9 mouse cellular contexts compared by ENCODE assay signal in the genomic region with DNA sequence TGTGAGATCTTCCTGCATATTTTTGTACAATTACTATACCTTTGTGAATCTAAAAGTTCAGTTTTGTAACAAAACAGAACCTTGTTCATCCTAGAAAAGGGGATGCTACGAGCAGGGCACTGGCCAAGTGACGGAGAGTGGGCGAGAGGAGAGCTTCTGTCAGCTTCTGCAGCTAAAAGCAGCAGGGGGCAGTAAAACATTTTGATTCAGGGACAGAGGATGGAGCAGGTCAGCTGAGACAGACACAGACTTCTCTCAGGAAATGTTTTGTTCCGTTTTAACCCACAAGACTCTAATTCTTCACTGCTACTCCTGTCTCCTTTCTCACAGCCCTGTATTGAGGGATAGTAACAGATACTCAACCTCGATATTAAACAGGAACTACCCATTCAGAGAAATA. TPM values are rescaled to one million over a fixed set of nuclear protein-coding genes. Genes with fewer than 3 reads are reported as not detected.
DNase-seq lines count a peak whose midpoint lies in the region; ATAC-seq lines count a peak whose summit lies in the region.
"Had no signal": no experiment of that assay in that cellular context is flagged by ENCODE, and none has a peak within 500 bp of the region (broad histone marks: within the 10 kb centered on the region; RNA-seq: fewer than 3 reads in every experiment).

No protein-coding gene starts in this region.

- no peak overlapping the region for H3K9ac ChIP-seq in forebrain, embryonic 15.5 days (replicated peaks)
- H3K9ac ChIP-seq: liver, embryonic 15.5 days had no signal

- no peak overlapping the region for H3K4me3 ChIP-seq in forebrain, embryonic 15.5 days
- H3K4me3 ChIP-seq: liver, embryonic 15.5 days had no signal

- no peaks in the 10 kb centered on the region for H3K9me3 ChIP-seq in forebrain, embryonic 15.5 days
- H3K9me3 ChIP-seq: liver, embryonic 15.5 days had no signal

- no peak overlapping the region for H3K4me2 ChIP-seq in forebrain, embryonic 15.5 days (replicated peaks)
- H3K4me2 ChIP-seq: liver, embryonic 15.5 days had no signal

- no peaks in the 10 kb centered on the region for H3K36me3 ChIP-seq in forebrain, embryonic 15.5 days
- H3K36me3 ChIP-seq: liver, embryonic 15.5 days had no signal

- 46% methylated on average over 5 of the region's 5 CpGs for WGBS in forebrain, embryonic 15.5 days

- no peaks in the 10 kb centered on the region for H3K27me3 ChIP-seq in forebrain, embryonic 15.5 days
- H3K27me3 ChIP-seq: liver, embryonic 15.5 days had no signal

- peak; percentile 15 to 26 for DNase-seq in frontal cortex, postnatal 36 days (ENCODE audit: low spot score in 2 of 2)
- DNase-seq in frontal cortex, postnatal 14 days (ENCODE audit: low spot score in 2 of 2), result no peak
- peak; percentile 17 for DNase-seq in ovary, postnatal 14 days (ENCODE audit: low spot score)
- no peak for DNase-seq in ovary, postnatal 10 days (ENCODE audit: low spot score)
- peak; percentile 42 for DNase-seq in lung, postnatal 36 days
- no peak for DNase-seq in cerebellum, postnatal 36 days
- DNase-seq in spleen, adult 12 weeks (ENCODE audit: low spot score), result no peak

- H3K27ac ChIP-seq in forebrain, embryonic 15.5 days (replicated peaks), result no peak overlapping the region
- H3K27ac ChIP-seq: liver, embryonic 15.5 days had no signal

- ATAC-seq in forebrain, embryonic 15.5 days (replicated peaks), result peak; percentile 75; the same call in 1 of the 2 replicates

- H3K4me1 ChIP-seq in forebrain, embryonic 15.5 days, result no peaks in the 10 kb centered on the region
- H3K4me1 ChIP-seq: liver, embryonic 15.5 days had no signal

RNA-seq across cellular contexts. Expression of gene Slit2, which starts 55.1 kb away (rescaled TPM):
- polyA plus RNA-seq in forebrain, embryonic 15.5 days (2015; fragmentation: Nextera tagmentation; extraction: Ambion mirVana), result 11.9 and 14.6 TPM in 2 replicates

Comparison
In these comparisons a context has a peak if more than half of its experiments do, and no peak if none do; other contexts are left out.
1. DNase-seq: peak in frontal cortex, postnatal 36 days (2 of 2), ovary, postnatal 14 days (single experiment) and lung, postnatal 36 days (single experiment); none in frontal cortex, postnatal 14 days (0 of 2), ovary, postnatal 10 days (single experiment), cerebellum, postnatal 36 days (0 of 2) and spleen, adult 12 weeks (single experiment).